Mouse (Mus musculus) megakaryocyte progenitor cell, adult 5-6 weeks (primary cell): ENCODE data around the gene 9130019O22Rik. TPM values are rescaled to one million over a fixed set of nuclear protein-coding genes. Genes with fewer than 3 reads are reported as not detected.
"Not testable (repeated sequence)": the region's sequence is repeated elsewhere in the genome, so short reads cannot be mapped to it uniquely, and the experiment has no call there.

Experiments used
- ATAC-seq: replicated peaks from 2 replicates; pipeline ENCODE4 v1.8.0; 2016; ENCODE audit warnings: mild to moderate bottlenecking, moderate TSS enrichment, inconsistent platforms; ENCODE audit not compliant: poor library complexity
- total RNA-seq, 2 experiments: library from RNA; stranded (forward) in 1 of 2; stranded (reverse) in 1 of 2; fragments of 157-497, 149-512 nt in 1 of 2; fragments of 200-1000 nt in 1 of 2; gene quantifications; 2 replicates each; pipeline versions ENCODE4 v1.2.3 to v1.2.4; 2015 to 2017

Gene 9130019O22Rik
- total RNA-seq, 2 experiments from 2014 or later, result 1.5 to 4.2 TPM

- ATAC-seq, result no peak
Observed at GRCm38 (mm10) chr7:127342888-127343287, 44.1 kb downstream of the 9130019O22Rik start.

- 0 out of 2 replicates have a peak, but pooled peaks have one; percentile 20 for ATAC-seq
Observed at GRCm38 (mm10) chr7:127342332-127342731, 44.6 kb downstream of the 9130019O22Rik start.

- not testable (repeated sequence) for ATAC-seq
Observed at GRCm38 (mm10) chr7:127341861-127342260, 45.1 kb downstream of the 9130019O22Rik start.

GRCm38 (mm10) chr7:127341356-127341755 is 45.6 kb downstream of the 9130019O22Rik start:
- ATAC-seq, result no peak

GRCm38 (mm10) chr7:127337636-127338035 is 49.3 kb downstream of the 9130019O22Rik start:
- no peak for ATAC-seq

GRCm38 (mm10) chr7:127335604-127336003 is 51.4 kb downstream of the 9130019O22Rik start:
- no peak for ATAC-seq

GRCm38 (mm10) chr7:127333240-127333639 is 53.7 kb downstream of the 9130019O22Rik start:
- no peak for ATAC-seq

Other genes with a start within 250 kb of the 9130019O22Rik start
- gene Spn, start 249.3 kb downstream of the 9130019O22Rik start, total RNA-seq (2015), result 86.0 and 93.4 TPM in 2 replicates
- 294 and 316 TPM in 2 replicates for gene Spn, start 249.3 kb downstream of the 9130019O22Rik start, total RNA-seq (2017)
- gene Cd2bp2, start 191.1 kb downstream of the 9130019O22Rik start, total RNA-seq (2015), result 16.8 and 17.4 TPM in 2 replicates
- 56.0 and 65.7 TPM in 2 replicates for gene Cd2bp2, start 191.1 kb downstream of the 9130019O22Rik start, total RNA-seq (2017)
- 12.8 and 13.8 TPM in 2 replicates for gene Tbc1d10b, start 178.7 kb downstream of the 9130019O22Rik start, total RNA-seq (2015)
- 34.0 and 36.0 TPM in 2 replicates for gene Tbc1d10b, start 178.7 kb downstream of the 9130019O22Rik start, total RNA-seq (2017)
- gene Mylpf, start 178.3 kb downstream of the 9130019O22Rik start, total RNA-seq (2015), result 7.8 and 10.6 TPM in 2 replicates
- gene Mylpf, start 178.3 kb downstream of the 9130019O22Rik start, total RNA-seq (2017), result 6.0 and 6.8 TPM in 2 replicates
- gene Zfp553, start 154.1 kb downstream of the 9130019O22Rik start, total RNA-seq (2015), result 6.5 and 9.0 TPM in 2 replicates
- gene Zfp553, start 154.1 kb downstream of the 9130019O22Rik start, total RNA-seq (2017), result 13.8 and 15.4 TPM in 2 replicates
- gene Sept1, start 154.0 kb downstream of the 9130019O22Rik start, total RNA-seq (2015), result 27.0 and 38.6 TPM in 2 replicates
- 21.7 and 35.4 TPM in 2 replicates for gene Sept1, start 154.0 kb downstream of the 9130019O22Rik start, total RNA-seq (2017)
- gene Zfp771, start 142.9 kb downstream of the 9130019O22Rik start, total RNA-seq (2015), result 3.4 and 3.5 TPM in 2 replicates
- gene Zfp771, start 142.9 kb downstream of the 9130019O22Rik start, total RNA-seq (2017), result 2.7 and 8.0 TPM in 2 replicates
- 92.7 and 106 TPM in 2 replicates for gene Dctpp1, start 126.5 kb downstream of the 9130019O22Rik start, total RNA-seq (2015)
- 62.4 and 63.5 TPM in 2 replicates for gene Dctpp1, start 126.5 kb downstream of the 9130019O22Rik start, total RNA-seq (2017)
- 63.9 and 74.4 TPM in 2 replicates for gene Sephs2, start 113.1 kb downstream of the 9130019O22Rik start, total RNA-seq (2015)
- 161 and 168 TPM in 2 replicates for gene Sephs2, start 113.1 kb downstream of the 9130019O22Rik start, total RNA-seq (2017)
- 50.3 and 53.6 TPM in 2 replicates for gene Itgal, start 90.9 kb downstream of the 9130019O22Rik start, total RNA-seq (2015)
- 21.4 and 23.8 TPM in 2 replicates for gene Itgal, start 90.9 kb downstream of the 9130019O22Rik start, total RNA-seq (2017)
- gene Zfp768, start 41.6 kb downstream of the 9130019O22Rik start, total RNA-seq (2015), result 2.3 and 3.2 TPM in 2 replicates
- gene Zfp768, start 41.6 kb downstream of the 9130019O22Rik start, total RNA-seq (2017), result 6.5 and 8.9 TPM in 2 replicates
- gene Zfp747, start 11.1 kb downstream of the 9130019O22Rik start, total RNA-seq (2015), result 4.2 and 4.3 TPM in 2 replicates
- 7.4 and 9.2 TPM in 2 replicates for gene Zfp747, start 11.1 kb downstream of the 9130019O22Rik start, total RNA-seq (2017)
- gene E430018J23Rik, start 6.5 kb upstream of the 9130019O22Rik start, total RNA-seq (2015), result 1.0 and 1.5 TPM in 2 replicates
- 2.3 and 4.8 TPM in 2 replicates for gene E430018J23Rik, start 6.5 kb upstream of the 9130019O22Rik start, total RNA-seq (2017)
- 9.3 and 10.9 TPM in 2 replicates for gene Zfp764, start 19.7 kb upstream of the 9130019O22Rik start, total RNA-seq (2015)
- 9.9 and 12.4 TPM in 2 replicates for gene Zfp764, start 19.7 kb upstream of the 9130019O22Rik start, total RNA-seq (2017)
- 7.1 and 9.0 TPM in 2 replicates for gene Zfp688, start 34.9 kb upstream of the 9130019O22Rik start, total RNA-seq (2015)
- gene Zfp688, start 34.9 kb upstream of the 9130019O22Rik start, total RNA-seq (2017), result 4.7 and 5.9 TPM in 2 replicates
- gene Zfp689, start 62.0 kb upstream of the 9130019O22Rik start, total RNA-seq (2015), result 2.2 and 2.3 TPM in 2 replicates
- 1.2 and 3.0 TPM in 2 replicates for gene Zfp689, start 62.0 kb upstream of the 9130019O22Rik start, total RNA-seq (2017)
- 74.8 and 85.3 TPM in 2 replicates for gene Prr14, start 72.4 kb upstream of the 9130019O22Rik start, total RNA-seq (2015)
- 22.6 and 27.2 TPM in 2 replicates for gene Prr14, start 72.4 kb upstream of the 9130019O22Rik start, total RNA-seq (2017)
- gene Fbrs, start 92.0 kb upstream of the 9130019O22Rik start, total RNA-seq (2015), result 90.7 and 101 TPM in 2 replicates
- gene Fbrs, start 92.0 kb upstream of the 9130019O22Rik start, total RNA-seq (2017), result 19.5 and 20.0 TPM in 2 replicates
- 64.0 and 78.0 TPM in 2 replicates for gene Srcap, start 124.8 kb upstream of the 9130019O22Rik start, total RNA-seq (2015)
- gene Srcap, start 124.8 kb upstream of the 9130019O22Rik start, total RNA-seq (2017), result 20.6 and 24.1 TPM in 2 replicates
- 26.3 and 26.8 TPM in 2 replicates for gene Gm42715, start 132.4 kb upstream of the 9130019O22Rik start, total RNA-seq (2015)
- 4.8 and 5.9 TPM in 2 replicates for gene Gm42715, start 132.4 kb upstream of the 9130019O22Rik start, total RNA-seq (2017)
- gene Tmem265, start 174.2 kb upstream of the 9130019O22Rik start, total RNA-seq (2015), result 1.7 TPM in 1 of 2 replicates, not detected in the other
- gene Tmem265, start 174.2 kb upstream of the 9130019O22Rik start, total RNA-seq (2017), result 2.3 and 2.5 TPM in 2 replicates
- 27.1 and 32.3 TPM in 2 replicates for gene Phkg2, start 186.2 kb upstream of the 9130019O22Rik start, total RNA-seq (2015)
- 26.7 and 29.2 TPM in 2 replicates for gene Phkg2, start 186.2 kb upstream of the 9130019O22Rik start, total RNA-seq (2017)
- gene Ccdc189, start 201.4 kb upstream of the 9130019O22Rik start, total RNA-seq (2015), result 1.8 and 2.2 TPM in 2 replicates
- gene Ccdc189, start 201.4 kb upstream of the 9130019O22Rik start, total RNA-seq (2017), result 2.5 and 3.1 TPM in 2 replicates
- gene Rnf40, start 201.6 kb upstream of the 9130019O22Rik start, total RNA-seq (2015), result 11.7 and 16.5 TPM in 2 replicates
- 36.9 and 41.9 TPM in 2 replicates for gene Rnf40, start 201.6 kb upstream of the 9130019O22Rik start, total RNA-seq (2017)
- 5.4 and 8.4 TPM in 2 replicates for gene Zfp629, start 228.6 kb upstream of the 9130019O22Rik start, total RNA-seq (2015)
- 8.5 and 11.3 TPM in 2 replicates for gene Zfp629, start 228.6 kb upstream of the 9130019O22Rik start, total RNA-seq (2017)